Mouse (Mus musculus) urinary bladder, adult 2 months (tissue): ENCODE results near the gene Gbgt1. TPM values are rescaled to one million over a fixed set of nuclear protein-coding genes. Genes with fewer than 3 reads are reported as not detected.
A peak's percentile ranks its signal among the peaks of the same experiment; 100 is the strongest.

Experiments
- DNase-seq: peaks from one replicate; pipeline ENCODE4 v3.0.0; 2022; ENCODE audit warnings: low spot score
- polyA plus RNA-seq: library from polyadenylated mRNA; depleted of rRNA; stranded (reverse); fragments of >200 nt; gene quantifications from 2 replicates; pipeline ENCODE4 v1.2.3, GENCODE M21; 2012

The Gbgt1 gene
- polyA plus RNA-seq, 1 experiment = 3.2 TPM

DNA sequence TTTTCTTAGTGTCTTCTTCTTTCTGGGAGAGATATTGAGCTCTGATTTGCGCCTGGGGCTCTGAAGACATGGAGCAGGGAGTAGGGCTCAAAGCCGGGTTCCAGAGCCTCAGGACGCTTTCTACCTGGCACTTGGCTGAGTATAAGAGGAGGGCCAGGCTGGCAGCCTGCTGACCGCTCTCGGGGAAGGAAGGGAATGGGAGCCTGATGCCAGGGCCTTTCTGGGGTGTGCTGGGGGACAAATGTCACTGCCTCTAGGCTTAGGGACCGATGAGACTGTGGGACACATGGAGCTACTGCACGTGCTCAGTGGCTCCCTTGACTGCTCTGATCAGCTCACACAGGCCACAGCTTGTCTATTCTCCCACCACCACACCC, 31.7 kb downstream of the Gbgt1 start:
- no peak for DNase-seq

DNA sequence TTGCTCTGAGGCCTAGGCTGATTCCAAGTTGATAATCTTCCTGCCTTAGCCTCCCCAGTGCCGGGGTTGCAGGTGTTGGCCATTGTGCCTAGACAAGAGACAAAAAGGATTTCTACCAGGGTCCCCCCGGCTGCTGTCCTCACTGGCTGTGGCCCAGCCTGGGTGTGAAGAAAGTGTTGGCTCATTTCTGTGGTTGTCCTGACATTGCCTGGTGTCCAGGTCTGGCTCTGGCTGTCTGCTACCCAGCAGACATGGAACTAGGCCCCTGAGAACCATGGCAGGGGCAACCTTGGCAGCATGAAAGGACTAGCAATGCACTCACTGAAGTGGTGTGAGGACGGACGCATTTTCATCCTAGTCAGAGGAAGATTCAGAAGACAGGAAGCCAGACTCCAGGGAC, 33.2 kb downstream of the Gbgt1 start:
- DNase-seq = no peak

DNA sequence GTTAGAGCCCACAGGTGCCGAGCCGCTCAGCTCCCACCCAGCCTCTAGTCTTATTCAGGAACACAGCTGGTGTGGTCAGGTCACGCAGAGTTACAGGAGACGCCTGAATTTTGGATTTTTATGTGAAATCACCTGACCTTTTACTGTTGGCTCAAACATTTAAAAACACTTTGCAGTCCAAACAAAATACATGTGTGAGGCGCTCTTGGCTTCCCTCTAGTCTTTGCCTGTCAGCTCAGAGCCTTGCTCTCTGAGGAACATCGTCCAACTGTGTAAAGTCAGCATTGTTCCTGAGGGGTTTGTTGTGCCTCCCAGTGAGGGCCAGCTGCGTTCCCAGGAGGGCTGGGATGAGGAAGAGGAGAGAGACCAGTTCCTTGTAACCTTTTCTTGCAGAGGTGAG, 33.6 kb downstream of the Gbgt1 start:
- DNase-seq = no peak

DNA sequence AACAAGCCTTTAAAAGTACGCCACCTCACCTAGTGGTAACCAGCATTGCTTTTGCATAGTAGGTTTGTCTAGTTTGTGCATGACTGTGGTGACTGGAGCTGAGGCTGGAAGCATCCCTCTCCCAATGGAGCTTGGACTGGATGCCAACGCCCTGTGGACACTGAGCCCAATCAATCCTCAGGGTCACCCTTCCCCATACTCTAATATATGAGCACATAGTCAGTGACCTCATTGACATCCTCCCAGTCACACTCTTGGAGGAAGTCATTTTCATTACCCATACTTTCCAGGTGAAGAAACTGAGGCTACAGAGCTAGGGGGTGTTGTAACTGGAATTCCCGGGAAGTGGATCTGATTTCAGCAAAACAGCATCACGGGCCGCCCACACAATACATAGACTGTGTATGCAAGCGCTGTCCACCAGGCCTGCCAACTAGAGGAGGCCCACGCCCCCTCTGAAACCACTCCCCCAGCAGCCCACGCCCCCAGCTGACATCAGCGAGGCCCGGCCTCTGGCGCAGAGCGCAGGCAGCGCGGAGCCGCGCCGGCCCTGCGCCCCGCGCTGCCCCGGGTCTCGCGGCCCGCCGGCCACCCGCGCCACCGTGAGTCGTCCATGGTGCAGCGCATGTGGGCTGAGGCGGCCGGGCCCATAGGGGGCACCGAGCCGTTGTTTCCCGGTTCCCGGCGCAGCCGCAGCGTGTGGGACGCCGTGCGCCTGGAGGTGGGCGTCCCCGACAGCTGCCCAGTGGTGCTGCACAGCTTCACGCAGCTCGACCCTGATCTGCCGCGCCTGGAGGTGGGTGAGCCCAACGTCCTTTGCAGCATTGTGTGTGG, 36.5 kb downstream of the Gbgt1 start:
- DNase-seq = peak; percentile 68

DNA sequence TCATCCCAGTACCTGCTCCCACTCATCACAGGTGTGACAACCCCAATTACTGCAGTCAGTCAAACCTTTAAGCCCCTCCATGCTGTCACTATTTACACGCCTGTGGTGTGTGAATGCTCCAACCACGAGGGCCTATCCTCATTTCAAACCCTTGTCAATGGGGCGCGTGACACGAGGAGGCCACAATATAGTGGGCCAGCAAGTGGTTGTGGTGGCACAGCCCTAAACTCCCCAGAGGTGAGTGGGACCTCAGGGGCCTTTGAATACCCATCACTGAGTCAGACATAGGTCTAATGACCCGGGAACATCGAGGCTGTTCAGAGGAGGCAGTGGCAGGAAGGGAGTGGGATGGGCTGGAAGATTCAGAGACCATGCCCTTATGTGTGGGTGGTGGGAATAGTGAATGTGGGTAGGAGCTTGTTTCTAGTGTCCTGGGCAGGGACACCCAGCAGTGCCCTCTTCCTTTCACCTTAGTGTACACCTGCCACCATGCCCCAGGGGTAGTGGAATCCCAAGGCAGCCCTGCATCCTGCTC, 37.3 kb downstream of the Gbgt1 start:
- DNase-seq = no peak

DNA sequence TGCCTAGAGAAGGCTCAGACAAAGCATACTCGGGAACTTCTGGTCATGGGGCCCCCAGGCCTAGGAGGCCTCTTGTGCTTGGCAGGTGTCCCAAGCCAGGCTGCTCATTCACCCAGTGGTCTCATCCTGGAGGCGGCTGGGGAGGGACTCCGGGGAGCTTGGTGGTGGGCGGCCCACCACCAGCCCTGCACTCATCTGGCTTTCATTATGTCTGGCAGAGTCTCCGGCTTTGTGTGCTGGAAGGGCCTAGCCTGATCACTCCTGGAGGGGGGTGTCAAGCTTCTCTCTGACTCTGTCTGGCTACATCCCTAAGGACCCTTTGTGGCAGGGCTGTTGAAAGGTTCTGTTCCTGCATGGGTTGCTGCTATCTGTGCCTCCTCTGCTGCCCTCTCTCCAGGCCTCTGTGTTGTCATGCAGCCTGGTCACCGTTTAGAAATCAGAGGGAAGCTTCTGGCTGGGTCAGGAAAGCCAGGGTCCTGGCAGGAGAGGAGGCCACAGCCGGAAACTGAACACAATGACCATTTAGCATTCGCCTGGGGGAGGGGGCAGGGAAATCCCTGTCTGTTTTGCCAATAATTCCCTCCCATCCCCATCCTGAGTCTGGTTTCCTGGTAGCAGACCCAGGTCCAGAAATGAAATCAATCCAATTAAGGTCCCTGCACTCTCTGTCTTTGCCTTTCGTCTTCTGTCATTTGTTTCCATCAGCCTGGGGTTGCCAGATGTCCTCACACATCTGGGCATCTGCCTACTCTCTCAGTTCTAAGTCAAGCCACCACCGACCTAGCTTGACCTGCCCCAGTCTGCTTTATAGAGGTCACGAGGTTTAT, 38.0 kb downstream of the Gbgt1 start:
- no peak for DNase-seq

DNA sequence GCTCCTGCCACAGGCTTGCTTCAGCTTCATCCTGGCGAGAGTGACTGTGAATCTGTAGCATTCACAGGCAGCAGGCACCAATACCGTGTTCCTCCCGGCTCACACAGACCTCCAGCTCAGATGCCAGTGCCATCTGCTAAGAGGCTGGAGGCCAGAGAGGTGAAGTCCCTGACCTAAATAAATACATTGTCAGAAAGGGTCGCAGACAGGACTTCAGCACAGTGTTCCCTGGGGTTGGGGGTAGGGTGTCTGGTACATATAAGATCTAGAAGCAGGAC, 38.5 kb downstream of the Gbgt1 start:
- DNase-seq = no peak

DNA sequence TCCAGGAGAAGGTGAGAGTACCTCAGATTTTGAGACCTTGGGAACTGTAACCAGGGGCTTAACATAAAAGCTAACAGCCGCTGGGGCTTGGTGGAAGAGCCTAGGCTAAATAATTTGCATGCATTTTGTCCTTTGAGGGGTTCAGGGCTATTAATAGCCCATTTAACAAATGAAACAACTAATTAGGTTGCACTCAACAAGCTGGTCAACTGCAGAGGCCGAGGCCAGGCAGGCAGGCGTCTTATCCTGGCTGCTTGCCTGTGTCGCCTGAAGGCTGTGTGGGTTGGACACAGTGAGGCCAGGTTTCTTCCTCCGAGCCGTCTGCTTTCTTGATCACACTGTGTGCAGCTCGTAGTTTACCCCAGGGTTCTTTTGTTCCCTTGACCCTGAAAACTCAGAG, 39.0 kb downstream of the Gbgt1 start:
- DNase-seq = no peak

DNA sequence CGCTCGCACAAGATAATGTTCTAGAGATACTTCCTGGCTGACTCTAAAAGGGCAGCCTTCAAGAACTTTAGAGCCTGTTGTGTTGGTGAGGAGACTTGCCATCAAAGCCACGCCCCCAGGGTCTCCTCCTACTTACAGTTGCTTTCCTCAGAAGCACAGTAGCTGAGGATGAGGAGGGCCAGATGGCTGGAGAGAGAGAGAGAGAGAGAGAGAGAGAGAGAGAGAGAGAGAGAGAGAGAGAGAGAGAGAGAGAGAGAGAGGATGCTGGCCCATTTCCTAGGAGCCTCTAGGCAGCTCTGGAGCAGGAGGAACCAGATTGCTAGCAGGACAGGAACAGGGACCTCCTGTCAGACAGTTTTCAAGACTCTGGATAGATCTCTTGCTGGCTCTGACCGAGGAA, 39.5 kb downstream of the Gbgt1 start:
- DNase-seq = no peak

DNA sequence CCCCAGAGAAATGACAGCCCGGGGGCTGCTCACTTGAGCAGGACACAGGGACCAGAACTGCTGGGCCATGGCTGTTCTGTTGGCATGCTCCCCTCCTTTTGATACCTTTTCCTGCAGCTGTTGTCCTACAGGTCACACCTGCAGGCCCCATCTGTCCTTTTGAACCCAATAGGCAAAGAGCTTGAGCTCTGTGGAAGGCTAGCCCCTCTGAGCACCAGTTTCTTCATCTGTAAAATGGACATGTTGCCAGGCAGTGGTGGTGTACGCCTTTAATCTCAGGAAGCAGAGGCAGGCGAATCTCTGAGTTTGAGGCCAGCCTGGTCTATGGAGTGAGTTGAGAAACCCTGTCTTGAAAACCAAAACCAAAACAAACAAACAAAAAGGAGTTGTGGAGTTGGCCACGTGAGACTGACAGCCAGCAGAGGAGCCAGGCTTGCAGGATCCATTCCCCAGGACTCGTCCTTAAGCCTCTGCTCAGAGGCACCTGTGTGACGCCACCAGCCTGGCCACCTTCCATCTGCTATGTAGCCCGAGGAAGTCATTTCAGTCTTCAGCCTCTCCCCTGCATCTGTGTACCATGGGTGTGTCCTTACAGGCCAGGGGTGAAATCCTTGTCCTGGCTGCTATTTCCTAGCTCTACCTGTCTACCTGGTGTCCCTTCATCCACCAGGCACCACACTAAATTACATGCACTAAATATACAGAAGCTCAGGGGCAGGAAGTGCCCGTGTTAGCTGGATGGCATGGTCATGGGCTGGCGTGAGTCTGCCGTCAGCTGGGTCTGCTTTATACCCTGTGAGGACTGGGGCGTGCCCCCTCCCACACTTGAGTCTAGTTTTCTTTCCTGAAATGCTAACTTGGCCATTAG, 40.3 kb downstream of the Gbgt1 start:
- no peak for DNase-seq

DNA sequence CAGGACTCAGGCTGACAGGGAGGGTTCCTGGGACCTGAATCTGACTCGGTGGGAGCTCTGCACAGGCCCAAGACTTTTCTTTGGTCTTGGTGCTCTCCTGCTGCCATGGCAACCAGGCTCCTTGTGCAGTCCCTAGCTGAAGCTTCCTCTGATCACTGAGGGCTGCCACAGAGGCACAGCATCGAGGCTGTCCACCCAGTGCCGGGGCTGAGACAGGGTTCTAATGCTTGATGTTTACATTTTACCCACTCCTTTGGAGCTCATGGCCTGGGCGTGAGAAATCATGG, 40.9 kb downstream of the Gbgt1 start:
- DNase-seq = no peak

DNA sequence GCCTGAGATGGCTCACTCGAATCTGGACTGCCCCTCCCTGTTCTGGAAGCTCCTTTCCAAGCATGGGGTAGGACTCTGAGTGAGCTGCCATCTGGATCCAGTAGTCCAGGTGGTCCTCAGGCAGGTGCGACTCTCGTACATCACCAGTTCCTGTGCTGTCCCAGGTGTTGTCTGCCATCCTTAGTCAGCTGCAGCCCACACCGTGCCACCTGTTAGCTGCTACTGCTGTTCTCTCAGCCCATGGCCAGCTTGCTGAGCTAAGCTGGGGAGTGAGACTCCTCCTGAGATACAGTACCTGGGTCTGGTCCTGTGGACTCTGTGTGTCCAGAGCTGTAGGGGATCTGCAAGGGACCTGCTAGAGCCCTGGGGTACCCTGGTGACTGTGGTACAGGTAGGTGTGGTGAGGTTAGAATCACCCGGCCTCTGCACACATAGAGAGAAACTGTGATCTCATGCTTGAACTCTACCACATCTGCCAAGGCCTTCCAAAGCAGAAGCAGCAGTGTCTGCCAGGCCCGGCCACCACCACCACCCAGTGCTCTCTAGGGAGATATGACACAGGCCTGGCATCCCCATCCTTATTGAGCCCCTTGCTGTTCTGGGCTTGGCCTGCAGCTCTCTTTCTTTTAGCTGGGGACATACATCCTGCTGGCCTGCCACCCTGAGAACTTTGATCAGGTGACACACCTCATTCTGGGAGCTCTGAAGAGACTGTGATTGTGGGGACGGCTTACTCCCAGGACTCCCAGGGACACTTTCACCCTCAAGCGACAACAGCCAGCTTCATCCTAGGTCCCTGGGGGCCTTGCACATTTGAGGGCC, 41.5 kb downstream of the Gbgt1 start:
- DNase-seq = no peak

DNA sequence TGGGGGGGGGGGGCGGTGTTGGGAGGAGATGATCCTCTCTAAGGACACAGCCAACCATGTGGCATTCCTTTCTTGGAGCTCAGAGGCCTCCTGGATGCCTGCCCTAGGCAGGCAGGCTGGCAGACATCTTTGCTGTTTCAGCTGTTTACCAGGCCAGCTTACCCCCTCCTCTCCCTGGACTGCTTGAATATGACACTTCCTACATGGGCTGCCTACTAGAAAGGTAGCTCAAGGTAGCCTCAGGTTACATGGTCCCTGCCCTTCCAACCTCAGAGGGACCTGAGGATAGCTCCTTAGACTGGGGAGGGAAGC, 42.1 kb downstream of the Gbgt1 start:
- DNase-seq = no peak

DNA sequence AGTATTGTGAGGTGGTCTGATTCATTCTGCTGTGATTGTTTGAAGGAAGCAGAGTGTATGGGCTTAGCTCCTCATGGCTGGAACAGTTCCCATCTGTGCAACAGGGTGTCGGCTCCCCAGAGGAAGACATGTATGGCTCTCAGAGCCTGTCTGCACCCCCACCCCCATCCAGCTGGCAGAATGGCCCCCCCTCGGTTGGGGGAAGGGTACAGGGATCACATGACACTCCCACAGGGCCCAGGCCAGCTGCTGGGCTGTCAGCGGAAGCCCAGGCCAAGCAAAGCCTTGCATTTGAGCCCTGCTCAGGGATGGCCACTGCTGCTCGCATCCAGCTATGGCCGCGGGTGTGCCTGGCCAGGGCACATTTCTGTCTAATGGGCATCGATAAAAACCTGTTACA, 42.5 kb downstream of the Gbgt1 start:
- DNase-seq = no peak

DNA sequence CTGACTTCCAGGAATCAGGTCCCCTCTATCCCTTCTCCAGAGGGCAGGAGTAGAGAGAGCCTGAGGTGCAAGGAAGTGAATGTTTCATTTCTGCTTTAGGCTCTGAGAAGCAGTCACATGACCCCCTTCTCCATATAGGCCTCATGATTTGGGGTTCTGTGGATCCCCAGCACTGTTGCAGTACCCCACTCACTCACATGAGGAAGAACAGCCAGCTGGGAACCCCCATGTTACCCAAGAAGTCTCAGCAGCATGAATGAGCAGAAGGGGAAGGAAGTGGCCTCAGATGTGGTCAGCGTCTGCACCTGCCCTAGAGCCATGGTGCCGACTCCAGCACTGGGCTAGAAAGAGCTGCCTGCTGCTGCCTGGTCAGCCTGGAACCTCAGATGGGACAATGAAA, 43.3 kb downstream of the Gbgt1 start:
- no peak for DNase-seq

DNA sequence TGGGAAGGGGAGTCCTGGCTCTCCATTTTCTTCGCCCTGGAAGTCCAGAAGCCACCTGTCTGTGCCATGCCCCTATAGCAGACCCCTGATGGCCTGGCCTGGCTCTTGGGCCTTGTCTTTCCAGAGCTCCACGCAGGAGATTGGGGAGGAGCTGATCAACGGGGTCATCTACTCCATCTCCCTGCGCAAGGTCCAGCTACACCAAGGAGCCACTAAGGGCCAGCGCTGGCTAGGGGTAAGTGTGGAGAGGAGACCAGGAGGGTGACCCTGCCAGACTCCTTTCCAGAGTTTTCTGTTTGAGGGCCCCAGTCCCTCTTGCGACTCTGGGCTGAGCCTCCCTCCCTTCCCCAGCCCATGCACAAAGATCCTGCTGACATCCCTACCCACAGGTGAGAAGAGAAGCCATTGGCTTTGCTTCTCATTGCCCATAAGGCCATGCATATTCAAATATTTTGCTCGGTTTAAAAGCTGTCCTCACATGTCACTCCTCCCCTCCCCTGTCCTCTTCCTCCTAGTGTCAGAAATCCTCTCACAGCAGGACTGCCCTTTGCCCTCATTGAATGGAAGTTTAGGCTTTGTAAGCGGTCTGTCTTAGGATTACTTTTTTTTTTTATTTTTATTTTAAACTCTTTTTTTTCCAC, 44.0 kb downstream of the Gbgt1 start:
- no peak for DNase-seq

DNA sequence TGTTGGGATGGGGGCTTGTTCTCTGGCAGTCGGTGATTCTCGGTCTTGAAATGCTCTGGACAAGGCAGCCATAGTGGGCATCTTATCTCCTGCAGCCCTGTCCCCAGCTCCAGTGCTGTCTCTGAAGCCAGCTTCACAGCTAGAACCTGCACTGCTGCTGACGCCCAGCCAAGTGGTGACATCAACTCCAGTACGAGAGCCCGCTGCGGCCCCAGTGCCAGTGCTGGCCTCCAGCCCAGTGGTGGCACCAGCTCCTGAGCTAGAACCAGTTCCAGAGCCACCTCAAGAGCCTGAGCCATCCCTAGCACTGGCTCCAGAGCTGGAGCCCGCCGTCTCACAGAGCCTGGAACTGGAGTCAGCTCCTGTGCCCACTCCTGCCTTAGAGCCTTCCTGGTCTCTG, 47.2 kb downstream of the Gbgt1 start:
- no peak for DNase-seq

DNA sequence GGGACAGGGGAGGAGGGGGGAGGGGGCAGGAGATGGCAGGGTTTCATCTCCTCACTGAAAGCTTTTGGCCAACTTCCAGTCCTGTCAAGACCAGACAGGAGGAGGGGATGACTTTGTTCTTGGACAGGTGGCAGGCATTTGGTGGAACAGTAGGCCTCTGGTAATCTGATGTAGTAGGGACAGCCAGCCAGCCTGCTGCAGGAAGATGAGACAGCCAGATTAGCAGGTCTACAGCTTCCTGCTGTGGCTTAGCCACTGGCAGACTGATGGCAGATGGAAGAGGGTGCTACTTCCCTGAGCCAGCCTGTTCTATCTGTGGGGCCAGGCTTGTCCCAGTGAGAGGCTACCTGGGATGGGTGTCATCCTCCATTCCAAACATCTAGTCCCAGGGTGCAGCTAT, 49.3 kb downstream of the Gbgt1 start:
- no peak for DNase-seq

DNA sequence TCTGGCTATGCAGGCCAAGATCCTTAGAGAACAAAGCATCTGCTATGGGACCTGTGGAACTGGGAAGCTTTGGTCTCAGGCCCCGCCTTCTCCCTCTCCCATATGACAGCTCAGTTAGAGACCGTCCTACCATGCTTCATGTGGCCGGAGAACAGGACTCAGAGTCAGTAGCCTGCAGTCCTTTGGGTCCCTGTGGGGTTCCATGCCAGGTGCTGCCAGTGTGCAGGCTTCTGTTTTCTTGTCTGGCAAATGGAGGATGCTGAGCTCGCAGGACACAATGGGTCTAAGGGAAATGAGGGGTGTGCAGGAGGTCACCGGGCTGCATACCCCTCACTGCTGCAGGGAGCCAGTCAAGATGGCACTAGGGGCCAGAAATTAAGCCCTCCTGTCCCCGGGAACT, 49.9 kb downstream of the Gbgt1 start:
- no peak for DNase-seq

DNA sequence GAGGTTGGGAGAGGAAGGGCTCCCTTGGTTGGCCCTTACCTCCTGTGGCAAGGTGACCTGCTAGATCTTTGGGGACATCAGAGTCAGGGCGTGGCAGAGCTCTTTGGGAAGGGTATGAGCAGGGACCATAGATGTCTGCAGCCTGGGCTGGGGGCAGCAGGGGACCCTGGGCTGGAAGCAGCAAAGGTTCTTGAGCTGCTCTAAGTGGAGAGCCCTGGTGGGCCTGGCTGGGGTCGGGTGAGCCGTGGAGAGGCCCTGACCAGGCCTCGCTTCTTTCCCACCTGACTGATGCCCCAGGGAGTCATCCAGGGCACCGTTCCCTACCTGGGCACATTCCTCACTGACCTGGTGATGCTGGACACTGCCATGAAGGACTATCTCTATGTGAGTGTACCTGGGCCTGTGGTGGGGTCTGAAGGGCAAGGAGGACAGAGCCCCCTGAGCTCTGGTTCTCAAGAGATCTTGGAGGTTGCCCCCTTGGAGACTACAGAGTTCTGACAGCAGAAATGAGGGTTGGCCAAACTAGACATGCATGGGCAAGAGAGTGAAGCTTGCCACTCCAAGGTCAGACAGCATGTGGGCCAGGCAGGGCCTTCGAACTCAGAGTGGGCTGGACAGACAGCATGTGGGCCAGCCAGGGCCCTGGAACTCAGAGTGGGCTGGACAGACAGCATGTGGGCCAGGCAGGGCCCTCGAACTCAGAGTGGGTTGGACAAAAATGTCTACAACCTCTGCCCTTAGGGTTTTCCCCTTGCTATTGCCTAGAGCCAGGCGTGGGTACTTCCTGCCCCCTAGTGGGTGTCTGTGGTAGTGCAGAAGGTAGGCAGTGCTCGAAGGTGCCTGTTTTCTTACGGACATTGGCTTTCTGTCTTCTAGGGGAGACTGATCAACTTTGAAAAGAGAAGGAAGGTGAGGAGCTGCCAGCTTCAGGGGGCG, 50.8 kb downstream of the Gbgt1 start:
- DNase-seq = peak; percentile 70
